Mouse (Mus musculus) CH12.LX (cell line): ENCODE measurements around the gene Gna12.

Source experiments
- BHLHE40 ChIP-seq: IDR thresholded peaks from 2 replicates; pipeline ENCODE4 v1.6.1; 2011; ENCODE audit warnings: mild to moderate bottlenecking, low read depth, low read length, improper control_type of control experiment
- CHD1 ChIP-seq: IDR thresholded peaks from 2 replicates; pipeline ENCODE4 v1.6.1; 2012; ENCODE audit warnings: low read depth, low read length, improper control_type of control experiment, inconsistent platforms
- CTCF ChIP-seq, 2 experiments: IDR thresholded peaks in 1 of 2; conservative IDR thresholded peaks in 1 of 2; 2 replicates each; pipeline ENCODE4 v1.5.1; 2011 to 2012; ENCODE audit warnings: low read depth in 2 of 2, low read length in 2 of 2, improper control_type of control experiment in 1 of 2, inconsistent platforms in 1 of 2, mild to moderate bottlenecking in 1 of 2, moderate library complexity in 1 of 2
- GABPA ChIP-seq: IDR thresholded peaks from 2 replicates; pipeline ENCODE4 v1.6.1; 2012; ENCODE audit warnings: low read depth, low read length, improper control_type of control experiment, inconsistent platforms; ENCODE audit not compliant: insufficient replicate concordance
- JUND ChIP-seq: conservative IDR thresholded peaks from 2 replicates; pipeline ENCODE4 v1.6.1; 2011; ENCODE audit warnings: low read depth, low read length, improper control_type of control experiment
- MAFK ChIP-seq: IDR thresholded peaks from 2 replicates; pipeline ENCODE4 v1.6.1; 2011; ENCODE audit warnings: low read length, improper control_type of control experiment; ENCODE audit not compliant: insufficient replicate concordance
- TCF12 ChIP-seq: IDR thresholded peaks from 2 replicates; pipeline ENCODE4 v1.6.1; 2014; ENCODE audit warnings: low read depth, mild to moderate bottlenecking, inconsistent platforms, low read length, improper control_type of control experiment
- USF1 ChIP-seq: IDR thresholded peaks from 2 replicates; pipeline ENCODE4 v1.6.1; 2014; ENCODE audit warnings: low read depth, mild to moderate bottlenecking, inconsistent platforms, low read length, improper control_type of control experiment
- ZKSCAN1 ChIP-seq: IDR thresholded peaks from 2 replicates; pipeline ENCODE4 v1.6.1; 2012; ENCODE audit warnings: low read depth, inconsistent platforms, low read length, improper control_type of control experiment, borderline replicate concordance

- no peak for TF ChIP-seq JUND
- no peak for TF ChIP-seq USF1
- TF ChIP-seq CHD1 = no peak
- no peak for TF ChIP-seq MAFK
- TF ChIP-seq CTCF (conservative IDR thresholded peaks at IDR 0.05 in 1 of 2, IDR thresholded peaks at IDR 0.05 in 1 of 2; ENCODE audit: low read depth in 2 of 2, low read length in 2 of 2) = no peak
- no peak for TF ChIP-seq BHLHE40
- TF ChIP-seq GABPA = no peak
- TF ChIP-seq ZKSCAN1 = no peak
- no peak for TF ChIP-seq TCF12
These were observed 18.8 kb downstream of the Gna12 start for GRCm38 (mm10) chr5:140811390-140811789.
